In the genomic region with DNA sequence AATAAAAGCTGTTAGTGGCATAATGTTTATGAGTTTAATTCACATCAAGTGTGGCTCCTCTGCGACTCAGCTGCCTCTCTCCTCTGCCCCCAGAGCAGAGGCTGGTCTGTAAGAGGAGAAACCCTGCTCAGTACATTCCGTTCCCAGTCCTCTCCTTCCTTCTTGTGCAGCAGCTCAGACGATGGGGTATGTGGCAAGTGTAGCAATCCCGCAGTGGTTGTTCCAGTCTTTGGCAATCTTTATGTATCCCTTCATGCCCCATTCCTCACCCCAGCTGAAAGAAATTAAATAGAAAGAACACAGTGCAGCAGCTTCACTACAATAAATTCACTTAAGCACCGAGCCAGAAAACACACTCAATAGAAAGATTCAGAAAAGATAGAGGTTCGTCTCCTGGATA, we compare ENCODE assay signal across 40 mouse cellular contexts. TPM values are rescaled to one million over a fixed set of nuclear protein-coding genes. Genes with fewer than 3 reads are reported as not detected.
DNase-seq lines count a peak whose midpoint lies in the region; ATAC-seq and TF ChIP-seq lines count a peak whose summit lies in the region.
"Had no signal": no experiment of that assay in that cellular context is flagged by ENCODE, and none has a peak within 500 bp of the region (broad histone marks: within the 10 kb centered on the region; RNA-seq: fewer than 3 reads in every experiment).

No protein-coding gene starts in this region.

- H3K4me3 ChIP-seq in hindbrain, postnatal 0 days (ENCODE audit: low read length) = no peak overlapping the region
- H3K4me3 ChIP-seq in hindbrain, embryonic 13.5 days = no peak overlapping the region
- H3K4me3 ChIP-seq: erythroblast, embryonic 14.5 days; liver, embryonic 12.5 days; midbrain, embryonic 15.5 days; neural tube, embryonic 13.5 days; stomach, embryonic 15.5 days had no signal

- H3K27me3 ChIP-seq in hindbrain, postnatal 0 days (ENCODE audit: insufficient read depth, low read length) = no peaks in the 10 kb centered on the region
- no peaks in the 10 kb centered on the region for H3K27me3 ChIP-seq in hindbrain, embryonic 13.5 days
- H3K27me3 ChIP-seq: liver, embryonic 12.5 days; midbrain, embryonic 15.5 days; neural tube, embryonic 13.5 days; stomach, embryonic 15.5 days had no signal

- peak; percentile 56; the same call in 1 of the 2 replicates for ATAC-seq in hindbrain, postnatal 0 days
- no peak for ATAC-seq in hindbrain, embryonic 13.5 days (ENCODE audit: low FRiP score)
- ATAC-seq in granulocyte monocyte progenitor cell, adult 5-6 weeks (replicated peaks; ENCODE audit: poor library complexity, severe bottlenecking) = peak; percentile 37; the same call in 1 of the 2 replicates
- ATAC-seq in activated CD4-positive, CD25-positive, alpha-beta regulatory T cell, adult 4 months = no peak
- ATAC-seq: forebrain, embryonic 16.5 days; liver, embryonic 12.5 days; liver, postnatal 0 days; midbrain, embryonic 15.5 days had no signal

- no peak for TF ChIP-seq CTCF in hindbrain, postnatal 0 days (IDR thresholded peaks at IDR 0.05; ENCODE audit: low read depth)

- H3K36me3 ChIP-seq in hindbrain, postnatal 0 days (ENCODE audit: insufficient read depth, low read length) = no peaks in the 10 kb centered on the region
- no peaks in the 10 kb centered on the region for H3K36me3 ChIP-seq in hindbrain, embryonic 13.5 days
- H3K36me3 ChIP-seq: liver, embryonic 12.5 days; midbrain, embryonic 15.5 days; neural tube, embryonic 13.5 days; stomach, embryonic 15.5 days had no signal

- no peaks in the 10 kb centered on the region for H3K9me3 ChIP-seq in hindbrain, postnatal 0 days (ENCODE audit: low read length)
- no peaks in the 10 kb centered on the region for H3K9me3 ChIP-seq in hindbrain, embryonic 13.5 days
- H3K9me3 ChIP-seq: liver, embryonic 12.5 days; midbrain, embryonic 15.5 days; neural tube, embryonic 13.5 days; stomach, embryonic 15.5 days had no signal

- no peak overlapping the region for H3K9ac ChIP-seq in hindbrain, postnatal 0 days (replicated peaks; ENCODE audit: low read length)
- no peak overlapping the region for H3K9ac ChIP-seq in hindbrain, embryonic 13.5 days
- H3K9ac ChIP-seq: hindbrain, embryonic 14.5 days; liver, embryonic 12.5 days; liver, postnatal 0 days; midbrain, embryonic 15.5 days; neural tube, embryonic 13.5 days; stomach, embryonic 15.5 days had no signal

- 76% methylated on average over 6 of the region's 6 CpGs for WGBS in hindbrain, postnatal 0 days
- 78% methylated on average over 6 of the region's 6 CpGs for WGBS in hindbrain, embryonic 13.5 days

- H3K4me2 ChIP-seq in hindbrain, postnatal 0 days (ENCODE audit: low read depth, low read length) = no peak overlapping the region
- no peak overlapping the region for H3K4me2 ChIP-seq in hindbrain, embryonic 13.5 days
- H3K4me2 ChIP-seq: heart, embryonic 11.5 days; hindbrain, embryonic 14.5 days; liver, embryonic 12.5 days; midbrain, embryonic 15.5 days; neural tube, embryonic 13.5 days; stomach, embryonic 15.5 days had no signal

- H3K27ac ChIP-seq in hindbrain, postnatal 0 days = no peak overlapping the region
- no peak overlapping the region for H3K27ac ChIP-seq in hindbrain, embryonic 13.5 days
- H3K27ac ChIP-seq: hindbrain, embryonic 14.5 days; liver, embryonic 12.5 days; macrophage; midbrain, embryonic 15.5 days; neural tube, embryonic 13.5 days; stomach, embryonic 15.5 days had no signal

- peak; percentile 3 for DNase-seq in hindbrain, postnatal 0 days (ENCODE audit: low spot score)
- DNase-seq in testis, postnatal 14 days (ENCODE audit: low spot score) = peak; percentile 15
- DNase-seq in testis, postnatal 10 days (ENCODE audit: low spot score) = no peak
- DNase-seq in gastrocnemius, postnatal 25 days = no peak
- DNase-seq: adrenal gland, postnatal 14 days; cerebellum, adult 2 months; cerebellum, postnatal 14 days; heart, postnatal 4 days; kidney, adult 11 months; kidney, postnatal 25 days; liver, postnatal 0 days; lung, postnatal 10 days; thymus, adult 18-20 months; thymus, postnatal 25 days had no signal

- no peaks in the 10 kb centered on the region for H3K4me1 ChIP-seq in hindbrain, postnatal 0 days (ENCODE audit: insufficient read depth, low read length)
- H3K4me1 ChIP-seq in hindbrain, embryonic 13.5 days (replicated peaks) = no peaks in the 10 kb centered on the region
- H3K4me1 ChIP-seq: liver, embryonic 12.5 days; midbrain, embryonic 15.5 days; neural tube, embryonic 13.5 days; stomach, embryonic 15.5 days had no signal

RNA-seq across cellular contexts. Expression of gene 4930486L24Rik, which starts 21.6 kb away (rescaled TPM):
- 0.68 TPM in 1 of 2 replicates, not detected in the other for total RNA-seq in hindbrain, postnatal 0 days (2014; rRNA removed)
- polyA plus RNA-seq in hindbrain, postnatal 0 days (2015; fragmentation: Nextera tagmentation; extraction: Ambion mirVana) = 0.14 TPM in 1 of 2 replicates, not detected in the other
- polyA plus RNA-seq in hindbrain, embryonic 13.5 days (2015; fragmentation: Nextera tagmentation; extraction: Ambion mirVana) = not detected in 2 replicates
- total RNA-seq in granulocyte monocyte progenitor cell, adult 5-6 weeks (2014; fragmentation: Nextera tagmentation) = 0.73 TPM in 1 of 2 replicates, not detected in the other
- total RNA-seq in granulocyte monocyte progenitor cell, adult 5-6 weeks (2017) = not detected in 2 replicates
- total RNA-seq in gastrocnemius, postnatal 25 days (2021) = under 1 TPM in 1 of 2 experiments, not detected in 1; 0.40 TPM
- 1 to 10 TPM in 1 of 2 experiments, not detected in 1; 1.7 TPM for polyA plus RNA-seq in activated CD4-positive, CD25-positive, alpha-beta regulatory T cell, adult 4 months (2017; shearing (Covaris generic))
- total RNA-seq: heart, postnatal 4 days; layer of hippocampus, postnatal 10 days; left cerebral cortex, adult 18-20 months had no signal
- polyA plus RNA-seq: embryonic facial prominence, embryonic 14.5 days; erythroblast, embryonic 14.5 days; forebrain, embryonic 11.5 days; forebrain, embryonic 16.5 days; heart, embryonic 11.5 days; heart, embryonic 16.5 days; limb, embryonic 14.5 days; liver, embryonic 12.5 days; liver, postnatal 0 days; macrophage; neural tube, embryonic 13.5 days; stomach, embryonic 15.5 days had no signal

RNA-seq across cellular contexts. Expression of gene Ctsll3, which starts 40.1 kb away (rescaled TPM):
- total RNA-seq in hindbrain, postnatal 0 days (2014; rRNA removed) = not detected in 2 replicates
- not detected in 2 replicates for polyA plus RNA-seq in hindbrain, postnatal 0 days (2015; fragmentation: Nextera tagmentation; extraction: Ambion mirVana)
- not detected in 2 replicates for polyA plus RNA-seq in hindbrain, embryonic 13.5 days (2015; fragmentation: Nextera tagmentation; extraction: Ambion mirVana)
- total RNA-seq in granulocyte monocyte progenitor cell, adult 5-6 weeks (2014; fragmentation: Nextera tagmentation) = not detected in 2 replicates
- not detected in 2 replicates for total RNA-seq in granulocyte monocyte progenitor cell, adult 5-6 weeks (2017)
- not detected for total RNA-seq in gastrocnemius, postnatal 25 days (2021)
- polyA plus RNA-seq in activated CD4-positive, CD25-positive, alpha-beta regulatory T cell, adult 4 months (2017; shearing (Covaris generic)) = not detected
- total RNA-seq: adrenal gland, postnatal 14 days; gastrocnemius, adult 8-10 months; heart, adult 18-20 months; heart, postnatal 4 days; layer of hippocampus, adult 18-20 months; layer of hippocampus, postnatal 10 days; left cerebral cortex, adult 18-20 months; left cerebral cortex, postnatal 14 days had no signal
- polyA plus RNA-seq: CD4-positive, CD25-positive, alpha-beta regulatory T cell, adult 4 months; cerebellum, adult 2 months; cortical plate, adult 2 months; erythroblast, embryonic 14.5 days; forebrain, embryonic 11.5 days; forebrain, embryonic 16.5 days; heart, embryonic 11.5 days; heart, embryonic 16.5 days; hindbrain, embryonic 14.5 days; inflammation-experienced regulatory T-cells, adult 6 months; kidney, embryonic 14.5 days; liver, embryonic 12.5 days; liver, postnatal 0 days; macrophage; midbrain, embryonic 15.5 days; neural tube, embryonic 13.5 days; stomach, embryonic 15.5 days had no signal

RNA-seq across cellular contexts. Expression of gene Gm49392, which starts 54.0 kb away (rescaled TPM):
- total RNA-seq in hindbrain, postnatal 0 days (2014; rRNA removed) = not detected in 2 replicates
- 0.33 TPM in 1 of 2 replicates, not detected in the other for polyA plus RNA-seq in hindbrain, postnatal 0 days (2015; fragmentation: Nextera tagmentation; extraction: Ambion mirVana)
- polyA plus RNA-seq in hindbrain, embryonic 13.5 days (2015; fragmentation: Nextera tagmentation; extraction: Ambion mirVana) = 0.18 and 0.39 TPM in 2 replicates
- total RNA-seq in granulocyte monocyte progenitor cell, adult 5-6 weeks (2014; fragmentation: Nextera tagmentation) = not detected in 2 replicates
- 1.3 TPM in 1 of 2 replicates, not detected in the other for total RNA-seq in granulocyte monocyte progenitor cell, adult 5-6 weeks (2017)
- total RNA-seq in gastrocnemius, postnatal 25 days (2021) = under 1 TPM; 0.32 to 0.74 TPM
- 1 to 10 TPM in 1 of 2 experiments, not detected in 1; 1.1 TPM for polyA plus RNA-seq in activated CD4-positive, CD25-positive, alpha-beta regulatory T cell, adult 4 months (2017; shearing (Covaris generic))
- total RNA-seq: layer of hippocampus, adult 18-20 months; layer of hippocampus, postnatal 10 days; left cerebral cortex, postnatal 14 days had no signal
- polyA plus RNA-seq: CD4-positive, CD25-positive, alpha-beta regulatory T cell, adult 4 months; cerebellum, adult 2 months; erythroblast, embryonic 14.5 days; forebrain, embryonic 11.5 days; forebrain, embryonic 16.5 days; hindbrain, embryonic 14.5 days; kidney, embryonic 14.5 days; midbrain, embryonic 15.5 days had no signal

RNA-seq across cellular contexts. Expression of gene Ctla2b, which starts 54.5 kb away (rescaled TPM):
- 0.84 and 4.3 TPM in 2 replicates for total RNA-seq in hindbrain, postnatal 0 days (2014; rRNA removed)
- polyA plus RNA-seq in hindbrain, postnatal 0 days (2015; fragmentation: Nextera tagmentation; extraction: Ambion mirVana) = 0.86 and 1.3 TPM in 2 replicates
- 1.7 and 2.5 TPM in 2 replicates for polyA plus RNA-seq in hindbrain, embryonic 13.5 days (2015; fragmentation: Nextera tagmentation; extraction: Ambion mirVana)
- total RNA-seq in granulocyte monocyte progenitor cell, adult 5-6 weeks (2014; fragmentation: Nextera tagmentation) = 5.3 TPM in 1 of 2 replicates, not detected in the other
- total RNA-seq in granulocyte monocyte progenitor cell, adult 5-6 weeks (2017) = 5.5 and 9.2 TPM in 2 replicates
- 1 to 10 TPM; 1.3 to 4.3 TPM for total RNA-seq in gastrocnemius, postnatal 25 days (2021)
- polyA plus RNA-seq in activated CD4-positive, CD25-positive, alpha-beta regulatory T cell, adult 4 months (2017; shearing (Covaris generic)) = 10 to 100 TPM in 1 of 2 experiments, 1 to 10 TPM in 1; 6.0 to 10.1 TPM
- polyA plus RNA-seq: erythroblast, embryonic 14.5 days had no signal

RNA-seq across cellular contexts. Expression of gene BC051665, which starts 56.5 kb away (rescaled TPM):
- total RNA-seq in hindbrain, postnatal 0 days (2014; rRNA removed) = not detected in 2 replicates
- polyA plus RNA-seq in hindbrain, postnatal 0 days (2015; fragmentation: Nextera tagmentation; extraction: Ambion mirVana) = not detected in 2 replicates
- polyA plus RNA-seq in hindbrain, embryonic 13.5 days (2015; fragmentation: Nextera tagmentation; extraction: Ambion mirVana) = not detected in 2 replicates
- not detected in 2 replicates for total RNA-seq in granulocyte monocyte progenitor cell, adult 5-6 weeks (2014; fragmentation: Nextera tagmentation)
- not detected in 2 replicates for total RNA-seq in granulocyte monocyte progenitor cell, adult 5-6 weeks (2017)
- total RNA-seq in gastrocnemius, postnatal 25 days (2021) = not detected
- polyA plus RNA-seq in activated CD4-positive, CD25-positive, alpha-beta regulatory T cell, adult 4 months (2017; shearing (Covaris generic)) = not detected
- total RNA-seq: adrenal gland, postnatal 14 days; gastrocnemius, adult 8-10 months; heart, adult 18-20 months; heart, postnatal 4 days; layer of hippocampus, adult 18-20 months; layer of hippocampus, postnatal 10 days; left cerebral cortex, adult 18-20 months; left cerebral cortex, postnatal 14 days had no signal
- polyA plus RNA-seq: CD4-positive, CD25-positive, alpha-beta regulatory T cell, adult 4 months; cerebellum, adult 2 months; cortical plate, adult 2 months; embryonic facial prominence, embryonic 14.5 days; erythroblast, embryonic 14.5 days; forebrain, embryonic 11.5 days; forebrain, embryonic 16.5 days; heart, embryonic 11.5 days; heart, embryonic 16.5 days; hindbrain, embryonic 14.5 days; inflammation-experienced regulatory T-cells, adult 6 months; kidney, embryonic 14.5 days; limb, embryonic 14.5 days; liver, embryonic 12.5 days; liver, postnatal 0 days; macrophage; midbrain, embryonic 15.5 days; neural tube, embryonic 13.5 days; stomach, embryonic 15.5 days had no signal

Comparison
In these comparisons a context has a peak if more than half of its experiments do, and no peak if none do; other contexts are left out.
1. ATAC-seq: peak in hindbrain, postnatal 0 days (single experiment) and granulocyte monocyte progenitor cell, adult 5-6 weeks (single experiment); none in hindbrain, embryonic 13.5 days (single experiment) and activated CD4-positive, CD25-positive, alpha-beta regulatory T cell, adult 4 months (single experiment).
2. DNase-seq: peak in hindbrain, postnatal 0 days (single experiment) and testis, postnatal 14 days (single experiment); none in testis, postnatal 10 days (single experiment) and gastrocnemius, postnatal 25 days (single experiment).